Mouse (Mus musculus) erythroblast, adult 5-6 weeks (primary cell): ENCODE measurements around the gene Slc38a10. TPM values are rescaled to one million over a fixed set of nuclear protein-coding genes. Genes with fewer than 3 reads are reported as not detected.

Experiments
- ATAC-seq: replicated peaks from 2 replicates; pipeline ENCODE4 v1.8.0; 2016; ENCODE audit warnings: moderate number of reproducible peaks, mild to moderate bottlenecking, moderate TSS enrichment, inconsistent platforms; ENCODE audit not compliant: poor library complexity, low FRiP score, severe bottlenecking
- total RNA-seq, 2 experiments: library from RNA; stranded (forward) in 1 of 2; stranded (reverse) in 1 of 2; fragments of 150-400 nt in 1 of 2; fragments of 200-764, 138-1000 nt in 1 of 2; gene quantifications; 2 replicates each; pipeline versions ENCODE4 v1.2.3 to v1.2.4; 2015 to 2017; ENCODE audit warnings: low replicate concordance in 2 of 2

Slc38a10 gene
- total RNA-seq, 2 experiments from 2014 or later, result 7.7 to 22.4 TPM

GRCm38 (mm10) chr11:120070286-120070930 is 80.7 kb downstream of the Slc38a10 start:
- ATAC-seq, result no peak

GRCm38 (mm10) chr11:120069261-120069660 is 81.9 kb downstream of the Slc38a10 start:
- ATAC-seq, result no peak

GRCm38 (mm10) chr11:120067834-120068233 is 83.3 kb downstream of the Slc38a10 start:
- no peak for ATAC-seq

GRCm38 (mm10) chr11:120065291-120065690 is 85.9 kb downstream of the Slc38a10 start:
- ATAC-seq, result peak; percentile 42

GRCm38 (mm10) chr11:120064668-120065040 is 86.5 kb downstream of the Slc38a10 start:
- no peak for ATAC-seq

GRCm38 (mm10) chr11:120064006-120064667 is 87.0 kb downstream of the Slc38a10 start:
- no peak for ATAC-seq

- no peak for ATAC-seq
Measured at GRCm38 (mm10) chr11:120063326-120063725, 87.8 kb downstream of the Slc38a10 start.

- ATAC-seq, result no peak
Measured at GRCm38 (mm10) chr11:120060634-120061033, 90.5 kb downstream of the Slc38a10 start.

- no peak for ATAC-seq
Measured at GRCm38 (mm10) chr11:120055953-120056732, 95.0 kb downstream of the Slc38a10 start.

Other genes with a start within 250 kb of the Slc38a10 start
- gene Chmp6, start 237.9 kb downstream of the Slc38a10 start, total RNA-seq (2015; ENCODE audit: low replicate concordance), result 5.9 and 7.7 TPM in 2 replicates
- 3.5 and 6.7 TPM in 2 replicates for gene Chmp6, start 237.9 kb downstream of the Slc38a10 start, total RNA-seq (2017; ENCODE audit: low replicate concordance)
- 0.42 and 3.5 TPM in 2 replicates for gene Baiap2, start 208.6 kb downstream of the Slc38a10 start, total RNA-seq (2015; ENCODE audit: low replicate concordance)
- 1.6 and 2.5 TPM in 2 replicates for gene Baiap2, start 208.6 kb downstream of the Slc38a10 start, total RNA-seq (2017; ENCODE audit: low replicate concordance)
- 1.3 and 4.4 TPM in 2 replicates for gene Aatk, start 104.2 kb downstream of the Slc38a10 start, total RNA-seq (2015; ENCODE audit: low replicate concordance)
- 0.84 and 1.8 TPM in 2 replicates for gene Aatk, start 104.2 kb downstream of the Slc38a10 start, total RNA-seq (2017; ENCODE audit: low replicate concordance)
- 5.6 and 6.7 TPM in 2 replicates for gene Cep131, start 64.5 kb downstream of the Slc38a10 start, total RNA-seq (2015; ENCODE audit: low replicate concordance)
- 2.0 and 7.1 TPM in 2 replicates for gene Cep131, start 64.5 kb downstream of the Slc38a10 start, total RNA-seq (2017; ENCODE audit: low replicate concordance)
- gene Tepsin, start 52.6 kb downstream of the Slc38a10 start, total RNA-seq (2015; ENCODE audit: low replicate concordance), result 1.5 and 1.9 TPM in 2 replicates
- gene Tepsin, start 52.6 kb downstream of the Slc38a10 start, total RNA-seq (2017; ENCODE audit: low replicate concordance), result 1.1 and 3.8 TPM in 2 replicates
- gene Ndufaf8, start 52.4 kb downstream of the Slc38a10 start, total RNA-seq (2015; ENCODE audit: low replicate concordance), result 0.96 and 3.3 TPM in 2 replicates
- gene Ndufaf8, start 52.4 kb downstream of the Slc38a10 start, total RNA-seq (2017; ENCODE audit: low replicate concordance), result 1.4 and 5.3 TPM in 2 replicates
- gene Bahcc1, start 81.6 kb upstream of the Slc38a10 start, total RNA-seq (2015; ENCODE audit: low replicate concordance), result 2.1 and 3.3 TPM in 2 replicates
- 0.84 and 2.0 TPM in 2 replicates for gene Bahcc1, start 81.6 kb upstream of the Slc38a10 start, total RNA-seq (2017; ENCODE audit: low replicate concordance)
- 637 and 655 TPM in 2 replicates for gene Actg1, start 197.2 kb upstream of the Slc38a10 start, total RNA-seq (2015; ENCODE audit: low replicate concordance)
- gene Actg1, start 197.2 kb upstream of the Slc38a10 start, total RNA-seq (2017; ENCODE audit: low replicate concordance), result 301 and 341 TPM in 2 replicates
- not detected in 2 replicates for gene Fscn2, start 210.2 kb upstream of the Slc38a10 start, total RNA-seq (2015; ENCODE audit: low replicate concordance)
- not detected in 2 replicates for gene Fscn2, start 210.2 kb upstream of the Slc38a10 start, total RNA-seq (2017; ENCODE audit: low replicate concordance)
- gene Faap100, start 227.4 kb upstream of the Slc38a10 start, total RNA-seq (2015; ENCODE audit: low replicate concordance), result 0.96 and 3.6 TPM in 2 replicates
- gene Faap100, start 227.4 kb upstream of the Slc38a10 start, total RNA-seq (2017; ENCODE audit: low replicate concordance), result 1.4 and 2.9 TPM in 2 replicates